Mouse (Mus musculus): Measurements from ENCODE around the gene Cemip.

GRCm38 (mm10) chr7:83884921-83885532 is 201.3 kb downstream of the Cemip start:
- TF ChIP-seq USF1 (IDR thresholded peaks at IDR 0.05; ENCODE audit: low read depth) (no peak), POLR2A (IDR thresholded peaks at IDR 0.05; ENCODE audit: insufficient read length, low read depth) (no peak), POLR2AphosphoS2 (IDR thresholded peaks at IDR 0.05; ENCODE audit: insufficient read length, low read depth) (no peak), MAX (IDR thresholded peaks at IDR 0.05; ENCODE audit: low read depth) (no peak)
